Mouse (Mus musculus): ENCODE measurements around the gene Mocs2.

The Mocs2 gene

GRCm38 (mm10) chr13:114817751-114818360, at the start of gene Mocs2:
Gene Mocs2, plus strand, starts transcription at chr13:114818236.
- peak; percentile 91 for DNase-seq

DNA sequence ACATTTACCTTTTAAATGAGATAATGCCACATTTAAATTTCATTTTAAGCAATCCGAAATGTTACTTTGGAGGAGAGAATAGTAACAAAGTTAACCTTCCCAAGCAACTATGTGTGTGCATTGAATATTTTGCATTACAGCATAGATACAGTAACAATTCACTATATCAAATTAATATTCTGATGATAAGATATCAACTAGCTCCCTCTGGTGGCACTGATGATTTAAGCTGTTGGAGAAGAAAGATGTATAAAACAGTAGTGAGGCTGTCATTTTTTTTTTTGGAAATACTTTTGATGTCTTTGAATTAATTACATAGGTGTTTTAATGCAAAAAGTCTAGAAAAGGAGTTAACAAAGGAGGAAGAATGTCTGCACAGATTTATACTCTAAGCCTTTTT, 26.5 kb upstream of the Mocs2 start:
- no peak for DNase-seq

DNA sequence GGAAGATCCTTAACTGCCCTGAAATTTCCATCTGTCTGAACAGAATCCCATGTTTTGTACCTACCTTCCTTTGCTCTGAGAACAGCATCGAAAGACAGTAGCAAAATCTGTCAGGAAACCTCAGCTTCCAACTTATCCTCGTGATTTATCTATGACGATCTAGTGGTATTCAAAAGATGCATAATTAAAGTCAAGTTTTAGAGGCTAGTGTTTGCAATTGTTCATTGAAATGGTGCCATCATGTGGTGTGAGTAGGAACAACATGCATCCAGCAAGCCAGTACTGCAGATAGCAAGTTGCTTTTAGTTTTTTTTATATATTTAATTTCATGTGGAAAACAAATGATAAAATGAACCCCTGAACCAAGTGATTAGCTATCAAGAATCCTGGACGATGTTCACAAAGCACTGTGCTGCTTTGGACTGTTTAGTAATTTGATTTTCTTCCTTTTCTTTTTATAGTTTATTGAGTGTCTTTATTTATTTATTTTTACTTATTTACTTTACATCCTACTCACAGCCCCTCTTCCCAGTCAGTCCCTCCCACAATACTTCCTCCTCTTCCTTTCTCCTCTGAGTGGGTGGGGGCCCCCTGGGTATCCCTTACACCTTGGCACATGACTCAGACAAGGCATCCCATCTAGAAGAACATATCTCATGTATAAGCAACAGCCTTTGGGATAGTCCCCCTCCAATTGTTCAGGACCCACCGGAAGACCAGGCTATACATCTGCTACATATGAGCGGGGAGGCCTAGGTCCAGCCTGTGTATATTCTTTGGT, 24.6 kb upstream of the Mocs2 start:
- DNase-seq = peak; percentile 8

- DNase-seq = peak; percentile 29
Measured at GRCm38 (mm10) chr13:114801857-114802256, 16.2 kb upstream of the Mocs2 start.

- DNase-seq = no peak
Measured at GRCm38 (mm10) chr13:114802971-114803370, 15.1 kb upstream of the Mocs2 start.

DNA sequence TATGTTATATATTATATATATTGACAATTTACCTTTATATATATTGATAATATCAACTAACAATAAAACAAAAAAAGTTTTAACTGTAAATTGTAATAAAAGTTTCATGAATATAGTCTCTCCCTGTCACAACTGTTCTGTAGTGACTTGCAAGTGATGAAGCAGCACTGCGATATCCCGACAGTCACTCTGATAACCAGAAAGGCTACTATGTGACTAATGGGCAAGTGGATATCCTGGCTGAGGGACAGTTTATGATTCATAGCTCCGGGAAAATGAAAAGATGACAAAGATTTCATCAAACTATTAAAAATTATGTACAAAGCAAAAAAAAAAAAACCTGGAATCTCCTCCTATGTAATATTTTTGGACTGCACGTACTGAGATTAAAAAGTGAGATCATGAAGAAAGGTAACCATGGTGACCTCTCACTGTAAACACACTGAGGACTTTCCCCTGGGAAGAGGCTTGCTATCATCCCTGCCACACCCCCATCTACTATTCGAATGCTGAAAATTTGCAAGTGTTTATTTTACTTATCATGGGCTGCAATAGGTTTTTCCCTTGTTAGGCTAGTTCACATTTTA, 8.3 kb upstream of the Mocs2 start:
- DNase-seq = no peak

DNA sequence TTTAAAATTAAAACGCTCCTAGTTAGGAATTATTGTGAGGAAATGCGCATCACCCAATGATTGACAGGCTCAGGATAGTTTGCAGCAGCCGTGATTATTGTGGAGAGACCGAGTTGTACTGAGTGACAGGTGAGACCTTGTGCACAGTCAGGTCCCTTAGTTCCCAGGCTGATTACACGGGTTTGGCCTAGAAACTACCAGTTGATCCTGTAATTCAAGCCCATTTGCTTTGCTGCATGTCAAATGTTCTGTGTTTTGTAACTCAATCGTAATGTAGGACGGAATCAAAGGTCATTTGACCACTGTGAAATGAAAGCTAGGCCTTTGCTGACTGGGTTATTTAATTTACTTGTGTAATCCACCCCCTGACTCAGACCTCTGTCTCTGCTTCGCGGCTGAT, 477 bp downstream of the Mocs2 start:
- DNase-seq = peak; percentile 62

GRCm38 (mm10) chr13:114822871-114823270, 4.8 kb downstream of the Mocs2 start:
- DNase-seq = no peak

DNA sequence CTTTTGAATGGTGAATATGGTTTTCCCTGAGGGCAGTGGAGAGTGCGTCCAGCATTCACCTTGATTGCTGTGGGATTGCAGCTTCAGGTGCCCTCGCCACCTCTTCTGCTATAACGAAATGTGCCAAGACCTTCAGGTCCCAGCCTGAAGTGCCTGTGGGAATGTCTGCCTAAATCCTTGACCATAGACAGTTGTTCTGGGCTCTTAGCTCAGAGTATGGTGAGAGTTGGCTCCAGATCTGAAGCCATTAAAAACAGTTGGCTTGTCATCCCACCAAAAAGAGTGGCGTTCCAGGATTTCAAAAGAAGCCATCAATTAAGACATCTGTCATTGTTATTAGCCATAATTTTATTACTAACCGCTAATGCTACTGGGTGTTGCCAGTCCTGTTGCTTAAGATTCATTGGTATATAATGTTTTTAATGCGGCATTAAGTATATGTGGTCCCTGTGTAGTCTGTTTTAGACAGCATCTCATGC, 7.4 kb downstream of the Mocs2 start:
- no peak for DNase-seq

- DNase-seq = no peak
Measured at GRCm38 (mm10) chr13:114831367-114831833, 13.4 kb downstream of the Mocs2 start.

GRCm38 (mm10) chr13:114832761-114833160, 14.7 kb downstream of the Mocs2 start:
- no peak for DNase-seq

- no peak for DNase-seq
Measured at GRCm38 (mm10) chr13:114833351-114833750, 15.3 kb downstream of the Mocs2 start.

DNA sequence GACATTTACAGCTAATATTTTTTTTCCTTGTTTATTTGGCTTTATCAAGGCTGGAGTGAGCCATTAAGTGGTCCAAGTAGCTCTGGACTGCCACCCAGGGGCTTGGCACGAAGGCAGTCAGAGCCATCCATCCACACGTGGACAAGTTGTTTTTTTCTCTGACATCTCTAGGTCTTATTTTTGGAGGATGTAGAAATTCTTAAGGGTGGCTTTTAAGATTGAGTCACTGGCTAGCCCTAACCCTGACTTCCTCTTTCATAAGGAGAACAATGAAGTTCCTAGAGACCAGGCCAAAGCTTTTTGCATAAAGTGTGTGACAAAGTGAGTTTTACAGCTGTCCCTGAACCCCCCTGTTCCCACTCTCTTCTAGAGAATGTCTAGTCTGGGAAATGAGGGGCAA, 16.5 kb downstream of the Mocs2 start:
- no peak for DNase-seq

DNA sequence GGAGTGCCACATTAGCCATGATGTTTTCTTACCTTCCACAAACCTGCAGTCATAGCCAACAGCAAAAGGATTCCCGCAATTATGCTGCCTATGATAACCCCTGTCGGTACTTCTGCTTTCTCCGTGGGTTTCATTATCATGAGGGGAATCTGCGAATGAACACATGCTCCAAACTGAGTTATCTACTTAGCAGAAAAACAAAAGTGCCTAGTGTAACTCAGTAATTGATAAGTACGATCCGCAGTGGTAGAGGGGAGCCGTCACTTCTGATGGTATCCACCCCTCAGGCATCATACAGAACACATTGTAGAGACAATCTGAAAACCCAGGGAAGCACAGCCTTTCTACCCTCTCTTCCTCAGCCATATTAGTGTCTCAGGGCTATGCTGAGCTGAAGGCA, 19.0 kb downstream of the Mocs2 start:
- DNase-seq = no peak

- DNase-seq = peak; percentile 70
Measured at GRCm38 (mm10) chr13:114838535-114838990, 20.5 kb downstream of the Mocs2 start.

GRCm38 (mm10) chr13:114839098-114839497, 21.1 kb downstream of the Mocs2 start:
- no peak for DNase-seq

DNA sequence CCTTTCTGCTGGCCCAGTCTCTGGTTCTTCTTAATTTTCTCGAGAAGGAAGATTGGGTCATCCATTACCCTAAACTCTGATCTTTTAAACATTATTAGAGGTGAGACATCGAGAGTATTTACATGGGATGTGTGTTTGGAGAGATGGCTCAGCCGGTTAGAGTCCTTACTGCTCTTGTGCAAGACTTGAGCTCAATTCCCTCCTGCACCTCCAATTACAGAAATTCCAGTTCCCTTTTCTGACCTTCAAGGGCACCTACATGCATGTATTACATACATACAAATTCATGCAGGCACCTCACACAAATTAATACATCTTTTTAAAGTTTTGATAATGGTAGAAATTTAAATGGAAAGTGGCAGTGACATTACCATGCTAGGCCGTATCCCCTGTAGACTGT, 22.5 kb downstream of the Mocs2 start:
- no peak for DNase-seq

GRCm38 (mm10) chr13:114843318-114843717, 25.3 kb downstream of the Mocs2 start:
- DNase-seq = no peak

DNA sequence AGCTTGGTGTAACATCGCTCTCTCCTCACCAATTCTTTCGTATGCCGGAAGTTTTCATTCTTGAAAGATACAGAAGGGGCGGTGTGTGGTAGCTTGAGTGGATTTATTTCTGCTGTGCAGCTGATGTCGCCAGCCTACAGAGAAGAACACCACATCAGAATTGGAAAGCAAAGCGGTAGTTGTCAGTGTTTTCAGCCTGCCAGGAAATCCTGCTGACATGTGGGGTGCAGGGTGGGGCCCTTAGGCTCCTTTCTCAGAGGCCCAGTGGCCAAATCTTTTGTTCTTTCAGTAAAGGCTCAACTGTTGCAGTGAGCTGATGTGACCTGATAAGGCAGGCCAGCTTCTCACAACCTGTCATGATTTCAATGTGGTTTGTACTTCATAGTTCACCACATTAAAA, 27.8 kb downstream of the Mocs2 start:
- DNase-seq = no peak

DNA sequence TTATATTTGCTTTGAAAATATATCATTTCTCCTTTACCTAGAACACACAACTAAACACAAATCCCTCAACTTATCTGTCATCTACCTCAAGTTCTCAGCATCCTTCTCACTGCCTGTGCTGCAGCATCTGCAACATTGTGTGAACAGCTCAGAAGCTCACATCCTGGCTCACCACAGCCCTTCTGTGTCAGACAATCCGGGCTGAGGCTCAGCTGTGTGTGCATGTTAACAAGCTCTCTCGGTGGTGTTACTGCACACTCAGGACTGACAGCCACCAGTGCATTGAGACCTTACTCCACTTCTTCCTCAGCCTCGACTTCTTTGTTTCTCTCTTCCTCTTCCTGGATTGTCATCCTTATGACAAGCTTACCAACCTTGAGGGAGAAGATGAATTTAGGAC, 30.9 kb downstream of the Mocs2 start:
- no peak for DNase-seq

GRCm38 (mm10) chr13:114852264-114853111, 34.5 kb downstream of the Mocs2 start:
- peak; percentile 30 for DNase-seq

GRCm38 (mm10) chr13:114853152-114853551, 35.1 kb downstream of the Mocs2 start:
- no peak for DNase-seq

- DNase-seq = no peak
Measured at GRCm38 (mm10) chr13:114854023-114854422, 36.0 kb downstream of the Mocs2 start.
